Mouse (Mus musculus) spleen, postnatal 36 days (tissue): ENCODE results near the gene Depdc5.
"Not testable (repeated sequence)": the region's sequence is repeated elsewhere in the genome, so short reads cannot be mapped to it uniquely, and the experiment has no call there.

Experiments
- DNase-seq, 2 experiments: peaks; one replicate each; pipeline ENCODE4 v3.0.0; 2022; ENCODE audit warnings: low spot score in 2 of 2, mixed read lengths in 1 of 2

Depdc5 gene

GRCm38 (mm10) chr5:33032036-33032773 is 168.7 kb downstream of the Depdc5 start:
- no peak for DNase-seq

GRCm38 (mm10) chr5:33033121-33033520 is 169.6 kb downstream of the Depdc5 start:
- DNase-seq, result peak; percentile 57 to 62

DNA sequence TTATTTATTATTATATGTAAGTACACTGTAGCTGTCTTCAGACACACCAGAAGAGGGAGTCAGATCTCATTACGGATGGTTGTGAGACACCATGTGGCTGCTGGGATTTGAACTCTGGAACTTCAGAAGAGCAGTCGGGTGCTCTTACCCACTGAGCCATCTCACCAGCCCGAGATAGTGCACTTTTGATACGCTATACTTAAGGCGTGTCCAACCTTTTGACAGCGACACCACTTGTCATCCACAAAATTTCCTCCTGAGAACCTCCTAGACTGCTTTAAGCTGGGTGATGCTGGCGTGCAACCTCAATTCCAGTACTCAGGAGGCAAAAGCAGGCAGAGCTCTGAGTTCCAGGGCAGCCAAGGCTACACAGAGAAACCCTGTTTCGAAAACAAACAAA is 170.1 kb downstream of the Depdc5 start:
- DNase-seq, result not testable (repeated sequence)

DNA sequence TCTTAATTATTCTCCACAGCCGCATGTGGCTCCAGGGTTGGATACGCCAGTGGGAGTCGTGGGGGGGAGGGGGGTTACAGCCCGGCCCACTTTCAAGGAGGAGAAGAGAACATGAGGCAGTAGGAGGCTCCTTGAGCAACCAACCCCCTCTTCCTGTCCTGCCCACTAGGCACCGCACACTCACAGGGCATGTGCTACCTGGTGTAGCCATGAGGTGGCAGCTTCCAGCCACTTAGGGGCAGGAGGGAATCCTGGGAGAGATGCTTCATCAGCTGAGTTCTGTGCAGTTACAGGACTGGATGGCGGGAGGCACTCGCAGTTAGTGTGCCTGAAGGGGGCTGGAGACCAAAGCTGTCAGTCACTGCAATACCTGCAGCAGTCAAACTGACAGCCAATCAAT is 170.6 kb downstream of the Depdc5 start:
- peak in 1 of 2 experiments; percentile 35 for DNase-seq

- DNase-seq, result no peak
Observed at GRCm38 (mm10) chr5:33034916-33035315, 171.4 kb downstream of the Depdc5 start.

- DNase-seq, result no peak
Observed at GRCm38 (mm10) chr5:33038656-33039509, 175.4 kb downstream of the Depdc5 start.

DNA sequence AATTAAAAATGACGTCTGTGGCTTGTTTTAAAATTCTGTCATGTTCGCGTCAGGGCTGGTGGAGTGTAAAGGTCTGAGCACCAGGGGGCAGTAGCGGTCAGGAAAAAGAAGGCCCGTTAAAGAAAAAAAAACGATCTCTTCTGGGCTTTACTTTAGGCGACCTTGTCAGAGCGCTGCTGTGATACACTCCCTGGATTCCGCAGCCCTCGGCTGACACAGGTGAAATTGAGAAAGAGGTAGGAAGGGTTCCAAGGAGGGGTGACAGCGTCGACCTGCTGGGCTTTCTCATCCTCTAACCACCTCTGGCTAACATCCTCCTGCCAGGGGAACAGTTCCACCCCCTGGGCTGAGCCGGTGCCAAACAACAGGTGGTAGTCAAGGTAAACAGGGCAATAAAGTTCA is 176.0 kb downstream of the Depdc5 start:
- peak; percentile 43 to 49 for DNase-seq

GRCm38 (mm10) chr5:33040735-33041134 is 177.2 kb downstream of the Depdc5 start:
- DNase-seq, result not testable (repeated sequence)

DNA sequence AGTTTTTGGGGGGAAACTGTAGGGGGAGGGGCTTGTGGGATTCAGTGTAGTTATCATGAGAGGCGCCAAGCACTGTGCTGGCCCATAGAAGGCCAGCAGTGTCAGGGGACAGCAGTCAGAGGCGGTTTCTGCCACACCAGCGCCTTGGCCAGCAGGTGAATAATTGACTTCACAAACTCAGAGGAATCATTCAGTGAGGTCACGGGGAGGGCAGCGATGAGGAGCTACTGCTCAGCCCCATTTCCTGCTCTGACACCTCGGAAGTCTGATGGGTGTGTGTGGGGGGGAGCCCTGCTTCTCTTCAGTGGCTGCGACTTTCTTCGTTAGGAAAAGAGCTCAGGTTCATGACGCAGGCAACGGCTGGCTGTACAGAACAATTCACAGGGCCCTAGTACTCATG is 179.9 kb downstream of the Depdc5 start:
- DNase-seq, result no peak
